ENCODE assay signal across 16 mouse cellular contexts in the genomic region with DNA sequence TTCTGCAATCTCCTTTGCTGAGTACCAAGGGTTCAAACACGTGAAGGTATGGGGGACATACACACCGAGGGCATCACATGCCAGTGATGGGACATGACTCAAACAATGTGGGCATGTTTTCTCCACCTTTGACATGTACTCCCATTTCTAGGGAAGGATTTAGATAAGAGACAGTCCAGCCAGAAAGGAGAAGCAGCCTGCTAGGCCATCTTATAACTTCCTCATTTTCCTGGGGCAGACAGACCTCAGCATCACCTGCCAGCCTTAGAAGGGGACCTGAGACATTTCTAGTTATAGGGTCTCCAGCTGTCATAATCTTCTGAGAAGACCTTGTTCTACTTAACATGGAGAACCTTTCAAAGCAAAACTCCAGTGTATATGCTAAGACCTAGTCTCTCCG.
A peak's percentile ranks its signal among the peaks of the same experiment; 100 is the strongest.
DNase-seq lines count a peak whose midpoint lies in the region; ATAC-seq and TF ChIP-seq lines count a peak whose summit lies in the region.
"Had no signal": no experiment of that assay in that cellular context is flagged by ENCODE, and none has a peak within 500 bp of the region (broad histone marks: within the 10 kb centered on the region; RNA-seq: fewer than 3 reads in every experiment).

No protein-coding gene starts in this region.

- H3K4me2 ChIP-seq in heart, embryonic 13.5 days = no peak overlapping the region
- no peak overlapping the region for H3K4me2 ChIP-seq in midbrain, postnatal 0 days (ENCODE audit: low read depth, low read length, poor library complexity, severe bottlenecking)
- no peak overlapping the region for H3K4me2 ChIP-seq in stomach, embryonic 16.5 days (ENCODE audit: low read depth, low read length)
- H3K4me2 ChIP-seq: intestine, embryonic 15.5 days; limb, embryonic 12.5 days had no signal

- H3K4me3 ChIP-seq in heart, embryonic 13.5 days = no peak overlapping the region
- no peak overlapping the region for H3K4me3 ChIP-seq in midbrain, embryonic 10.5 days
- no peak overlapping the region for H3K4me3 ChIP-seq in midbrain, postnatal 0 days (ENCODE audit: low read depth, low read length)
- H3K4me3 ChIP-seq in stomach, embryonic 16.5 days (replicated peaks; ENCODE audit: low read length) = no peak overlapping the region
- H3K4me3 ChIP-seq: intestine, embryonic 15.5 days; limb, embryonic 12.5 days; myocyte had no signal

- no peak for TF ChIP-seq CTCF in midbrain, postnatal 0 days (IDR thresholded peaks at IDR 0.05)

- DNase-seq in heart, postnatal 4 days = no peak
- DNase-seq in midbrain, embryonic 10.5 days (ENCODE audit: low spot score) = no peak
- no peak for DNase-seq in midbrain, postnatal 0 days (ENCODE audit: low spot score)
- no peak for DNase-seq in left cerebral cortex, postnatal 10 days (ENCODE audit: extremely low spot score in 1 of 2, low spot score in 2 of 2)
- DNase-seq in right cerebral cortex, adult 2 months (ENCODE audit: low spot score in 2 of 2) = no peak
- DNase-seq: cerebellum, adult 11 months; kidney, postnatal 10 days; thymus, postnatal 14 days had no signal

- H3K27ac ChIP-seq in heart, embryonic 13.5 days (replicated peaks) = peak overlapping the region; percentile 37; the same call in 1 of the 2 replicates
- H3K27ac ChIP-seq in midbrain, embryonic 10.5 days (replicated peaks) = 0 out of 2 replicates have a peak overlapping the region, but pooled peaks have one; percentile 35
- no peak overlapping the region for H3K27ac ChIP-seq in midbrain, postnatal 0 days (ENCODE audit: low read depth, low read length)
- peak overlapping the region; percentile 55 for H3K27ac ChIP-seq in stomach, embryonic 16.5 days (ENCODE audit: low read length)
- H3K27ac ChIP-seq: intestine, embryonic 15.5 days; limb, embryonic 12.5 days had no signal

- H3K27me3 ChIP-seq in heart, embryonic 13.5 days (replicated peaks) = no peaks in the 10 kb centered on the region
- peaks cover 3% of the 10 kb centered on the region; the same call in 1 of the 2 replicates for H3K27me3 ChIP-seq in midbrain, embryonic 10.5 days (ENCODE audit: low read depth, poor library complexity, severe bottlenecking)
- H3K27me3 ChIP-seq in midbrain, postnatal 0 days (ENCODE audit: insufficient read depth, low read length) = no peaks in the 10 kb centered on the region
- H3K27me3 ChIP-seq in stomach, embryonic 16.5 days (ENCODE audit: control insufficient read depth, insufficient read depth, low read length) = no peaks in the 10 kb centered on the region
- H3K27me3 ChIP-seq: intestine, embryonic 15.5 days; limb, embryonic 12.5 days had no signal

- H3K9me3 ChIP-seq in heart, embryonic 13.5 days = no peaks in the 10 kb centered on the region
- H3K9me3 ChIP-seq in midbrain, embryonic 10.5 days (replicated peaks) = 0 out of 2 replicates have a peak, but pooled peaks cover 6% of the 10 kb centered on the region
- no peaks in the 10 kb centered on the region for H3K9me3 ChIP-seq in midbrain, postnatal 0 days (ENCODE audit: low read length)
- H3K9me3 ChIP-seq in stomach, embryonic 16.5 days (replicated peaks; ENCODE audit: control insufficient read depth, low read length) = no peaks in the 10 kb centered on the region
- H3K9me3 ChIP-seq: G1E; intestine, embryonic 15.5 days had no signal

- no peaks in the 10 kb centered on the region for H3K36me3 ChIP-seq in heart, embryonic 13.5 days
- no peaks in the 10 kb centered on the region for H3K36me3 ChIP-seq in midbrain, embryonic 10.5 days
- H3K36me3 ChIP-seq in midbrain, postnatal 0 days (ENCODE audit: insufficient read depth, low read length) = no peaks in the 10 kb centered on the region
- no peaks in the 10 kb centered on the region for H3K36me3 ChIP-seq in stomach, embryonic 16.5 days (ENCODE audit: control insufficient read depth, insufficient read depth, low read length)
- H3K36me3 ChIP-seq: G1E; intestine, embryonic 15.5 days; limb, embryonic 12.5 days had no signal

- WGBS in heart, embryonic 13.5 days = 71% methylated on average over 3 of the region's 3 CpGs
- WGBS in midbrain, embryonic 10.5 days = 85% methylated on average over 3 of the region's 3 CpGs
- WGBS in midbrain, postnatal 0 days = 79% methylated on average over 3 of the region's 3 CpGs
- WGBS in stomach, embryonic 16.5 days = 69% methylated on average over 3 of the region's 3 CpGs

- H3K4me1 ChIP-seq in heart, embryonic 13.5 days = peaks cover 23% of the 10 kb centered on the region
- peaks cover 21% of the 10 kb centered on the region for H3K4me1 ChIP-seq in midbrain, embryonic 10.5 days
- H3K4me1 ChIP-seq in midbrain, postnatal 0 days (ENCODE audit: insufficient read depth, low read length) = no peaks in the 10 kb centered on the region; the same call in 1 of the 2 replicates
- peaks cover 12% of the 10 kb centered on the region for H3K4me1 ChIP-seq in stomach, embryonic 16.5 days (ENCODE audit: control insufficient read depth, insufficient read depth, low read length)

- no peak for ATAC-seq in heart, embryonic 13.5 days (ENCODE audit: extremely low read depth, insufficient number of reproducible peaks, low FRiP score, low TSS enrichment)
- no peak for ATAC-seq in midbrain, postnatal 0 days (ENCODE audit: low FRiP score)
- peak; percentile 77 to 84 for ATAC-seq in hematopoietic stem cell, adult 5-6 weeks (replicated peaks in 1 of 2; ENCODE audit: insufficient read depth in 1 of 2, low FRiP score in 2 of 2, low TSS enrichment in 1 of 2, low read depth in 1 of 2, poor library complexity in 2 of 2, severe bottlenecking in 2 of 2)
- ATAC-seq in stomach, embryonic 16.5 days (ENCODE audit: insufficient read depth, low FRiP score) = no peak
- ATAC-seq: activated CD4-positive, CD25-positive, alpha-beta regulatory T cell, adult 4 months had no signal

- intact Hi-C loops in left cerebral cortex, postnatal 10 days (cut with DNase I) = no loop called here

- H3K9ac ChIP-seq in heart, embryonic 13.5 days = no peak overlapping the region
- no peak overlapping the region for H3K9ac ChIP-seq in midbrain, postnatal 0 days (replicated peaks; ENCODE audit: low read length, poor library complexity, severe bottlenecking)
- H3K9ac ChIP-seq in stomach, embryonic 16.5 days (ENCODE audit: low read length) = no peak overlapping the region
- H3K9ac ChIP-seq: intestine, embryonic 15.5 days; limb, embryonic 12.5 days had no signal

Comparison
In these comparisons a context has a peak if more than half of its experiments do, and no peak if none do; other contexts are left out.
1. ATAC-seq: peak in hematopoietic stem cell, adult 5-6 weeks (2 of 2); none in heart, embryonic 13.5 days (single experiment), midbrain, postnatal 0 days (single experiment) and stomach, embryonic 16.5 days (single experiment).